Mouse (Mus musculus): ENCODE data around the gene Slc28a2. TPM values are rescaled to one million over a fixed set of nuclear protein-coding genes. Genes with fewer than 3 reads are reported as not detected.
"Not testable (repeated sequence)": the region's sequence is repeated elsewhere in the genome, so short reads cannot be mapped to it uniquely, and the experiment has no call there.

Gene Slc28a2
- polyA plus RNA-seq, 1 experiment from 2014 or later = 14.3 TPM

DNA sequence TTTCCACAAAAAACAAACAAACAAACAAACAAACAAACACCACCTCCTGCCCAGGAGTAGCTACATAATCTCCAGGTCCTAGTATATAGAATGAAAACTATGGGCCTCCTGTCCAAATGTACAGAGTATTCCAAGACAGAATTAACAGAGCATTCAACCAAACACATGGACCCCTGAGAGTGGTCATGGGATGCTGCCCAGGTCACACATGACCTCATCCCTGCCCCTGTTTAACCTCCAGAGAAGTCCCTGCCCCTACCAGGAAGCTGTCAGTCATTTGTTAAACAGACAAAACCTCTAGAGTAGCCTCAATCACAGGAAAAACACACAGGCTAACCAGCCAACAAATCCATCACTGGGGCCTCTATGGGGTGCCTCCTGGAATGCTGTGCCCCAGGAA lies 50.3 kb downstream of the Slc28a2 start:
- Histone ChIP-seq H3K4me1 (no peaks in the 10 kb centered on the region), H3K4me3 (replicated peaks) (no peak overlapping the region), H3K9ac (no peak overlapping the region), H3K27me3 (replicated peaks) (no peaks in the 10 kb centered on the region), H3K9me3 (no peaks in the 10 kb centered on the region), H3K4me2 (no peak overlapping the region), H3K36me3 (no peaks in the 10 kb centered on the region), H3K27ac (no peak overlapping the region)
- no peak for ATAC-seq (ENCODE audit: insufficient read depth, low FRiP score, low read depth)

DNA sequence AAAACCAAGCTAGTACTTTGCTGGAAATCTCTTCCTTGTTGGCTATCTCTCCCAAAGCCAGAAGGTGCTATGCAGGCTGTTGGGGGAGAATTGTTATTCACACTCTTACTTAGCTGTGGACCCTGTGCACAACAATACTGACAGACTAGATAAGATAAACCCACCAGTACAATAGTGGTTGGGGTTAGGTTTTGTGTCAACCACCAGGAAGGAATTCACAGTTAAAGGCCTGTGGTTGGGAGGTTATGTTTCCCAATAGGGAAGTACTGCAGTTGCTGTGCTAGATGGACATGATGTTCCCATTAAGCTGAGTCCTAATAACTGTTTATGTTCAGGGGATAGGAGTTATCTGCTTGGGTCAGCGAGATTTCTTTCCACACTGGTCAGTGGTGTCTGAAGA lies 57.5 kb downstream of the Slc28a2 start:
- H3K4me2 ChIP-seq; H3K27me3 ChIP-seq (replicated peaks); ATAC-seq (ENCODE audit: insufficient read depth, low FRiP score, low read depth); H3K27ac ChIP-seq; H3K36me3 ChIP-seq; H3K4me1 ChIP-seq; H3K9me3 ChIP-seq; H3K4me3 ChIP-seq (replicated peaks); H3K9ac ChIP-seq: not testable (repeated sequence)
- WGBS = 55% methylated on average over 1 of the region's 1 CpGs

DNA sequence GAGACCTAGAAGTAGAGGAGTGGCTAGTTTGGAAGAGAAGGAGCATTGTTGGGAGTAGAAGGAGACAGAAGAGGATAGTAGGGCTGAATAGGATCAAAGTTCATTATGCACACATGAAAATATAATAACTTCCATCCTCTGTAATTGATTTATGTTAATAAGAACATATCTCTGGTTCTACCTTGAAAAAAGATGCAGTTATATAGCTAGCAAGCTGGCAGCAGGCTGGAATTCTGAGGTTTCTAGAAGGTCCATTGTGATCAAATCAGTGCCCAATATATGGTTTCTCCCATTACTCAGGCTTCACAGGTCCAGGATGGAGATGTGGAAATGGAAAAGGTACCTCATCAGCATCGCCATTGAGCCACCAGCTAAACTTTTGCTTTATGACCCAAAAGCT lies 58.4 kb downstream of the Slc28a2 start, which contains the start of gene Gm14085:
TSS of gene Gm14085 (plus strand) at position 301 of the 400 bp plus-strand sequence.
- no peaks in the 10 kb centered on the region for H3K4me1 ChIP-seq
- no peak for ATAC-seq (ENCODE audit: insufficient read depth, low FRiP score, low read depth)

DNA sequence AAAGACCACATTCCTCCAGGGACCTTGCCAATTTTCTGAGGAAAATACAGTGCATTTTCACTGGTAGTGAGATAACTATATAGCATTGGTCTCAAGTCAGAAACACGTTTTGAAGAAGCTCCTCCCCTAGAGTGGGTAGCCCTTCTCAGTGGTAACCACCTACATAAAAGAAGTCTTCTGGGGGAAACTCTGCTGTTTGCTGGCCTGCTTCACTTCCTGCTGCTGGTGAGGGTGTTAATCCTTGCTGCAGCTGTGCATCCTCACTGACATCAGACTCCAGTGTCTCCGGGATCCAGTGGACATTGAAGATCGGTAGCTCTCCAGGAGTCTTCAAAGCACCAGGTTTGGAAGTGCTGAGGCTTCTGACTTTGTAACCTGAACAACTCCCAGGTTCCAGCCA lies 59.4 kb downstream of the Slc28a2 start:
- not testable (repeated sequence) for H3K4me1 ChIP-seq; H3K4me3 ChIP-seq (replicated peaks); H3K9me3 ChIP-seq; H3K9ac ChIP-seq; H3K4me2 ChIP-seq; H3K27me3 ChIP-seq (replicated peaks); ATAC-seq (ENCODE audit: insufficient read depth, low FRiP score, low read depth); H3K36me3 ChIP-seq; H3K27ac ChIP-seq
- 49% methylated on average over 3 of the region's 3 CpGs for WGBS

More for the DNA sequence above, 58.4 kb downstream of the Slc28a2 start, which contains the start of gene Gm14085:
- H3K4me3 ChIP-seq (replicated peaks) = no peak within 1 kb of the TSS
- no peaks in the 10 kb centered on the region for H3K36me3 ChIP-seq
- no peak within 1 kb of the TSS for H3K4me2 ChIP-seq
- no peak within 1 kb of the TSS for H3K9ac ChIP-seq
- no peaks in the 10 kb centered on the region for H3K27me3 ChIP-seq (replicated peaks)
- 84% methylated on average over 1 of the region's 1 CpGs for WGBS
- no peak within 1 kb of the TSS for H3K27ac ChIP-seq
- no peaks in the 10 kb centered on the region for H3K9me3 ChIP-seq

DNA sequence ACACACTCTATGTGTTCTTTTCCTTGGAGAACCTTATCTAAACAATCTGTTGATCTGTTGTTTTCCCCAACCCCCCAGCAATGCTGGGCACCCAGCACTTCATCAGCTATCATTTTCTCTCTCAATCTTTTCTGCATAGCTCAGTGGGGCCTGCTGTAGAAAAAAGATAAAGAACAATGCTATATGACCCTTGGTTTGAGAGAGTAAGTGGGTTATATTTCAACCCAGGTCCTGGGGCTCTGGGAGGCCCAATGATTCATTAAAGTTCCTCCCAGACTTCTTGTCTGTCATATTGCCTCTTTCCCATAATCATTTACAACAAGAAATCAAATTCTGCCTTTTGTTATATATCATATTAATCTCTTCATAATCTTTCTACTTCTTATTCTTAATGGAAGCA lies 59.8 kb downstream of the Slc28a2 start:
- H3K36me3 ChIP-seq; ATAC-seq (ENCODE audit: insufficient read depth, low FRiP score, low read depth): not testable (repeated sequence)

DNA sequence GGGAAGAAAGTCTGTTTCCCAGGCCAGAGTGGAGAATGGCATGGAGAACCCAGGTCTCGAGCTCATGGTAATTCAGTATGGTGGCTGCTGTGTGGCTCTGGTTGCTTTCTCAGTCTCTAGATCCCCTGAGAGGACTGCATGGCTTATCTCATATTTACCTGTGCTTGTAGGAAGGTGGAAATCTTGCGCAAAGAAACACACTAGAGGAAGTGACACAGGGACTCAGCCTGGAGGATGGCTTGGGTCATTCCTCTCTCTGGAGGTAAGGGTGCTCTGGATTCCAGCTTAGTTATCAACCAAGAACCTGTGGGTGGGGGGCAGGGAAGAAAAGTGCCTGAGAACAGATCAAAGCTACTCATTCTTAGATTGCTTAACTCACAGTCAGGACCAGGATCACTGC lies 60.4 kb downstream of the Slc28a2 start:
- Histone ChIP-seq H3K4me3 (replicated peaks) (no peak overlapping the region), H3K9me3 (no peaks in the 10 kb centered on the region), H3K9ac (no peak overlapping the region), H3K4me1 (no peaks in the 10 kb centered on the region), H3K4me2 (no peak overlapping the region), H3K27me3 (replicated peaks) (no peaks in the 10 kb centered on the region), H3K36me3 (no peaks in the 10 kb centered on the region), H3K27ac (no peak overlapping the region)
- ATAC-seq (ENCODE audit: insufficient read depth, low FRiP score, low read depth) = no peak
- WGBS = 72% methylated on average over 2 of the region's 2 CpGs

More for the DNA sequence above, 59.8 kb downstream of the Slc28a2 start:
- H3K9me3 ChIP-seq; H3K4me1 ChIP-seq; H3K4me3 ChIP-seq (replicated peaks); H3K9ac ChIP-seq; H3K4me2 ChIP-seq; H3K27me3 ChIP-seq (replicated peaks); H3K27ac ChIP-seq: not testable (repeated sequence)

Other genes with a start within 250 kb of the Slc28a2 start
- gene Patl2, start 240.3 kb upstream of the Slc28a2 start, polyA plus RNA-seq (2015; fragmentation: Nextera tagmentation; extraction: Ambion mirVana) = not detected in 2 replicates
- gene Terb2, start 240.2 kb upstream of the Slc28a2 start, polyA plus RNA-seq (2015; fragmentation: Nextera tagmentation; extraction: Ambion mirVana) = not detected in 2 replicates
- 33.8 and 49.9 TPM in 2 replicates for gene Sord, start 191.7 kb upstream of the Slc28a2 start, polyA plus RNA-seq (2015; fragmentation: Nextera tagmentation; extraction: Ambion mirVana)
- 0.15 and 0.35 TPM in 2 replicates for gene Duox2, start 128.0 kb upstream of the Slc28a2 start, polyA plus RNA-seq (2015; fragmentation: Nextera tagmentation; extraction: Ambion mirVana)
- gene Duoxa2, start 127.6 kb upstream of the Slc28a2 start, polyA plus RNA-seq (2015; fragmentation: Nextera tagmentation; extraction: Ambion mirVana) = 0.59 and 0.87 TPM in 2 replicates
- gene Duoxa1, start 112.7 kb upstream of the Slc28a2 start, polyA plus RNA-seq (2015; fragmentation: Nextera tagmentation; extraction: Ambion mirVana) = 3.1 and 6.1 TPM in 2 replicates
- 1.0 and 2.0 TPM in 2 replicates for gene Duox1, start 110.8 kb upstream of the Slc28a2 start, polyA plus RNA-seq (2015; fragmentation: Nextera tagmentation; extraction: Ambion mirVana)
- gene Shf, start 57.3 kb upstream of the Slc28a2 start, polyA plus RNA-seq (2015; fragmentation: Nextera tagmentation; extraction: Ambion mirVana) = 2.3 and 2.6 TPM in 2 replicates
- 0.13 and 0.14 TPM in 2 replicates for gene Gm14085, start 58.5 kb downstream of the Slc28a2 start, polyA plus RNA-seq (2015; fragmentation: Nextera tagmentation; extraction: Ambion mirVana)
- gene Gatm, start 184.8 kb downstream of the Slc28a2 start, polyA plus RNA-seq (2015; fragmentation: Nextera tagmentation; extraction: Ambion mirVana) = 22.4 and 28.5 TPM in 2 replicates
- 12.2 and 15.2 TPM in 2 replicates for gene AA467197, start 210.5 kb downstream of the Slc28a2 start, polyA plus RNA-seq (2015; fragmentation: Nextera tagmentation; extraction: Ambion mirVana)